Mouse (Mus musculus): ENCODE measurements around the gene Hrc.
"Not testable (repeated sequence)": the region's sequence is repeated elsewhere in the genome, so short reads cannot be mapped to it uniquely, and the experiment has no call there.

The Hrc gene

GRCm38 (mm10) chr7:45333431-45333982 is 1.6 kb upstream of the Hrc start, which contains the start of gene Trpm4:
Trpm4 (minus strand) TSS chr7:45333780.
- peak; percentile 85 for DNase-seq (ENCODE audit: low read depth)

- DNase-seq (ENCODE audit: low read depth), result no peak
Observed at GRCm38 (mm10) chr7:45334605-45335004, 485 bp upstream of the Hrc start.

- DNase-seq (ENCODE audit: low read depth), result no peak
Observed at GRCm38 (mm10) chr7:45336319-45336718, 1.2 kb downstream of the Hrc start.

- DNase-seq (ENCODE audit: low read depth), result peak; percentile 22
Observed at GRCm38 (mm10) chr7:45337469-45337868, 2.4 kb downstream of the Hrc start.

GRCm38 (mm10) chr7:45338161-45338911 is 3.2 kb downstream of the Hrc start:
- peak; percentile 64 for DNase-seq (ENCODE audit: low read depth)

- peak; percentile 64 for DNase-seq (ENCODE audit: low read depth)
Observed at GRCm38 (mm10) chr7:45339410-45340065, 4.4 kb downstream of the Hrc start.

- DNase-seq (ENCODE audit: low read depth), result no peak
Observed at GRCm38 (mm10) chr7:45340066-45340442, 5.0 kb downstream of the Hrc start.

GRCm38 (mm10) chr7:45340669-45341068 is 5.6 kb downstream of the Hrc start:
- DNase-seq (ENCODE audit: low read depth), result no peak

GRCm38 (mm10) chr7:45341303-45341702 is 6.2 kb downstream of the Hrc start:
- DNase-seq (ENCODE audit: low read depth), result peak; percentile 93

GRCm38 (mm10) chr7:45342081-45342480 is 7.0 kb downstream of the Hrc start:
- no peak for DNase-seq (ENCODE audit: low read depth)

GRCm38 (mm10) chr7:45343543-45343942 is 8.5 kb downstream of the Hrc start:
- peak; percentile 51 for DNase-seq (ENCODE audit: low read depth)

GRCm38 (mm10) chr7:45346905-45347304 is 11.8 kb downstream of the Hrc start:
- no peak for DNase-seq (ENCODE audit: low read depth)

GRCm38 (mm10) chr7:45353041-45353440 is 18.0 kb downstream of the Hrc start:
- no peak for DNase-seq (ENCODE audit: low read depth)

GRCm38 (mm10) chr7:45355318-45356020 is 20.4 kb downstream of the Hrc start:
- DNase-seq (ENCODE audit: low read depth), result no peak

- no peak for DNase-seq (ENCODE audit: low read depth)
Observed at GRCm38 (mm10) chr7:45356087-45356486, 21.0 kb downstream of the Hrc start.

- DNase-seq (ENCODE audit: low read depth), result not testable (repeated sequence)
Observed at GRCm38 (mm10) chr7:45359081-45359480, 24.0 kb downstream of the Hrc start.

- DNase-seq (ENCODE audit: low read depth), result no peak
Observed at GRCm38 (mm10) chr7:45360404-45361125, 25.5 kb downstream of the Hrc start.

GRCm38 (mm10) chr7:45361243-45361804 is 26.2 kb downstream of the Hrc start:
- peak; percentile 90 for DNase-seq (ENCODE audit: low read depth)

GRCm38 (mm10) chr7:45362801-45363200 is 27.7 kb downstream of the Hrc start:
- DNase-seq (ENCODE audit: low read depth), result peak; percentile 76

- no peak for DNase-seq (ENCODE audit: low read depth)
Observed at GRCm38 (mm10) chr7:45363983-45364382, 28.9 kb downstream of the Hrc start.
